Mouse (Mus musculus): ENCODE results near the gene Sipa1l1. TPM values are rescaled to one million over a fixed set of nuclear protein-coding genes. Genes with fewer than 3 reads are reported as not detected.

Gene Sipa1l1
- total and polyA plus RNA-seq, 3 experiments: 13.6 to 36.7 (median 23.6) TPM

- Histone ChIP-seq H3K4me3 (replicated peaks in 1 of 3; ENCODE audit: low read depth in 2 of 3, low read length in 2 of 3, poor library complexity in 1 of 3) (no peak overlapping the region), H3K9ac (ENCODE audit: insufficient read depth, low read depth) (no peak overlapping the region), H3K9me3 (replicated peaks; ENCODE audit: low read length) (no peaks in the 10 kb centered on the region), H3K27me3 (replicated peaks) (no peaks in the 10 kb centered on the region), H3K36me3 (replicated peaks in 1 of 2; ENCODE audit: control insufficient read depth in 1 of 2, insufficient read depth in 1 of 2, low read length in 1 of 2) (no peaks in the 10 kb centered on the region), H3K79me2 (replicated peaks; ENCODE audit: control insufficient read depth, extremely low read depth, insufficient read depth, poor library complexity, severe bottlenecking) (no peaks in the 10 kb centered on the region), H3K4me1 (ENCODE audit: control insufficient read depth in 1 of 2, insufficient read depth in 2 of 2) (peaks cover 2 to 37% of the 10 kb centered on the region in 2 experiments; a peak in 3 of 4 replicates), H3K4me2 (ENCODE audit: insufficient read depth, low read depth, poor library complexity, severe bottlenecking) (no peak overlapping the region), H3K27ac (ENCODE audit: insufficient read depth, low read depth) (no peak overlapping the region)
- dilution Hi-C loops (cut with MboI; ENCODE audit: extremely low pct_ligation_motif_present, extremely low pct_unique_long_range_greater_than_20kb, low sequenced_read_pairs) (no loop called here), in situ Hi-C loops (cut with MboI; ENCODE audit: low pct_ligation_motif_present, low pct_unique_long_range_greater_than_20kb, low sequenced_read_pairs) (no loop called here)
- TF ChIP-seq NELFE (IDR thresholded peaks at IDR 0.05; ENCODE audit: low read depth, low read length) (no peak), MAZ (IDR thresholded peaks at IDR 0.05; ENCODE audit: low read depth, low read length) (no peak), HCFC1 (IDR thresholded peaks at IDR 0.05; ENCODE audit: low read depth, low read length) (no peak), NRF1 (IDR thresholded peaks at IDR 0.05; ENCODE audit: low read depth, low read length) (no peak), ZKSCAN1 (IDR thresholded peaks at IDR 0.05; ENCODE audit: borderline replicate concordance, low read depth, low read length) (no peak), USF1 (IDR thresholded peaks at IDR 0.05; ENCODE audit: low read depth, low read length) (no peak), E2F4 (IDR thresholded peaks at IDR 0.05; ENCODE audit: insufficient replicate concordance, low read depth, low read length) (no peak), CTCF (conservative IDR thresholded peaks at IDR 0.05 in 1 of 2, IDR thresholded peaks at IDR 0.05 in 1 of 2; ENCODE audit: low read depth in 2 of 2, low read length in 2 of 2) (no peak), MYC (IDR thresholded peaks at IDR 0.05; ENCODE audit: low read depth, low read length) (no peak), POLR2AphosphoS2 (IDR thresholded peaks at IDR 0.05; ENCODE audit: low read depth, low read length) (no peak), RAD21 (IDR thresholded peaks at IDR 0.05; ENCODE audit: low read depth, low read length) (no peak), MEF2A (IDR thresholded peaks at IDR 0.05; ENCODE audit: borderline replicate concordance, low read depth, low read length) (no peak), SIN3A (IDR thresholded peaks at IDR 0.05; ENCODE audit: low read length) (no peak), JUND (conservative IDR thresholded peaks at IDR 0.05; ENCODE audit: low read depth, low read length) (no peak), IRF4 (IDR thresholded peaks at IDR 0.05; ENCODE audit: low read depth, low read length) (no peak), PAX5 (IDR thresholded peaks at IDR 0.05; ENCODE audit: low read length) (no peak), ETS1 (conservative IDR thresholded peaks at IDR 0.05; ENCODE audit: low read depth, low read length) (no peak), ZC3H11A (IDR thresholded peaks at IDR 0.05; ENCODE audit: low read depth, low read length) (no peak), MAFK (IDR thresholded peaks at IDR 0.05; ENCODE audit: insufficient replicate concordance, low read length) (no peak)
- DNase-seq (ENCODE audit: extremely low read depth): no peak
Measured at GRCm38 (mm10) chr12:82148328-82148930, 20.7 kb upstream of the Sipa1l1 start.

DNA sequence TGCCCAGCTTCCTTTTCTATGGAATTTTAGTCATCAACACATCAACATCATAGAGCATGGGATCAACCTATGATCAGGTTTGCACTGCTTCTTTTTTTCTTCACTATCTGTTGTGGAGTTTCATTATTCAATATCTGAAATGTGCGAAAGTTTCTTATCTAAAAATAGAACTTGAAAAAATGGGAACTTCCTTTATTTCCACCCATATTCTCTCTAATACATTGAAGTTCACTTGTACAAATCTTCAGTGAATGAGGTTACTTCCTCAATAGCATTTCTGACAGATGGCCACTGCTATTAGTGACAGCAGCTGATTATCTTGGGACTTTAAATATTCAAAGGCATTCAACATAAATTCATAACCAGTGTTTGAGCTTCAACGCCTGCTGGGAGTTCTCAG lies 18.1 kb upstream of the Sipa1l1 start:
- Histone ChIP-seq H3K4me1 (ENCODE audit: control insufficient read depth in 1 of 2, insufficient read depth in 2 of 2) (peaks cover 10 to 32% of the 10 kb centered on the region in 2 experiments), H3K27ac (ENCODE audit: insufficient read depth, low read depth) (no peak overlapping the region), H3K79me2 (replicated peaks; ENCODE audit: control insufficient read depth, extremely low read depth, insufficient read depth, poor library complexity, severe bottlenecking) (no peaks in the 10 kb centered on the region), H3K9ac (ENCODE audit: insufficient read depth, low read depth) (no peak overlapping the region), H3K4me3 (replicated peaks in 1 of 3; ENCODE audit: low read depth in 2 of 3, low read length in 2 of 3, poor library complexity in 1 of 3) (no peak overlapping the region), H3K36me3 (replicated peaks in 1 of 2; ENCODE audit: control insufficient read depth in 1 of 2, insufficient read depth in 1 of 2, low read length in 1 of 2) (no peaks in the 10 kb centered on the region), H3K4me2 (ENCODE audit: insufficient read depth, low read depth, poor library complexity, severe bottlenecking) (no peak overlapping the region; the same call in 1 of the 2 replicates), H3K27me3 (replicated peaks) (no peaks in the 10 kb centered on the region), H3K9me3 (replicated peaks; ENCODE audit: low read length) (no peaks in the 10 kb centered on the region)
- TF ChIP-seq PAX5 (IDR thresholded peaks at IDR 0.05; ENCODE audit: low read length): no peak
- TF ChIP-seq CHD1 (IDR thresholded peaks at IDR 0.05; ENCODE audit: low read depth, low read length): no peak
- TF ChIP-seq MAFK (IDR thresholded peaks at IDR 0.05; ENCODE audit: insufficient replicate concordance, low read length): no peak
- TF ChIP-seq SMC3 (IDR thresholded peaks at IDR 0.05; ENCODE audit: low read depth, low read length): no peak
- no peak for TF ChIP-seq UBTF (IDR thresholded peaks at IDR 0.05; ENCODE audit: low read depth, low read length)
- in situ Hi-C loops (cut with MboI; ENCODE audit: low pct_ligation_motif_present, low pct_unique_long_range_greater_than_20kb, low sequenced_read_pairs): no loop called here
- dilution Hi-C loops (cut with MboI; ENCODE audit: extremely low pct_ligation_motif_present, extremely low pct_unique_long_range_greater_than_20kb, low sequenced_read_pairs): no loop called here
- no peak for DNase-seq (ENCODE audit: extremely low read depth)
